Comparison of ENCODE assay signal across 10 mouse cellular contexts in genomic region chr6:55338077-55338476, GRCm38 (mm10). TPM values are rescaled to one million over a fixed set of nuclear protein-coding genes. Genes with fewer than 3 reads are reported as not detected.
A peak's percentile ranks its signal among the peaks of the same experiment; 100 is the strongest.
DNase-seq lines count a peak whose midpoint lies in the region; ATAC-seq and TF ChIP-seq lines count a peak whose summit lies in the region.
"Had no signal": no experiment of that assay in that cellular context is flagged by ENCODE, and none has a peak within 500 bp of the region (broad histone marks: within the 10 kb centered on the region; RNA-seq: fewer than 3 reads in every experiment).

No protein-coding gene starts in this region.

- no peak for DNase-seq in heart, adult 18-20 months
- peak; percentile 52 to 68 for DNase-seq in spleen, postnatal 10 days (ENCODE audit: low spot score in 2 of 2)
- DNase-seq in spleen, adult 12 weeks (ENCODE audit: low spot score) = no peak
- DNase-seq in limb, embryonic 14.5 days (ENCODE audit: low spot score) = no peak
- DNase-seq in midbrain, embryonic 14.5 days = no peak
- DNase-seq: B cell, adult 2 months had no signal

- H3K4me3 ChIP-seq in heart, embryonic 12.5 days = peak overlapping the region; percentile 20
- H3K4me3 ChIP-seq in limb, embryonic 14.5 days (replicated peaks; ENCODE audit: low read length) = peak overlapping the region; percentile 26
- no peak overlapping the region for H3K4me3 ChIP-seq in midbrain, embryonic 14.5 days (replicated peaks; ENCODE audit: low read depth, low read length)
- H3K4me3 ChIP-seq in hindbrain, embryonic 12.5 days = no peak overlapping the region

- no peaks in the 10 kb centered on the region for H3K9me3 ChIP-seq in heart, embryonic 12.5 days (replicated peaks)
- no peaks in the 10 kb centered on the region for H3K9me3 ChIP-seq in limb, embryonic 14.5 days (ENCODE audit: control insufficient read depth, low read length)
- no peaks in the 10 kb centered on the region for H3K9me3 ChIP-seq in midbrain, embryonic 14.5 days (ENCODE audit: control insufficient read depth, low read length)
- H3K9me3 ChIP-seq in hindbrain, embryonic 12.5 days (replicated peaks) = no peaks in the 10 kb centered on the region

- H3K4me2 ChIP-seq in heart, embryonic 12.5 days = peak overlapping the region; percentile 47
- peak overlapping the region; percentile 41 for H3K4me2 ChIP-seq in limb, embryonic 14.5 days (replicated peaks; ENCODE audit: low read depth, low read length, severe bottlenecking)
- H3K4me2 ChIP-seq in midbrain, embryonic 14.5 days (ENCODE audit: low read length) = no peak overlapping the region
- H3K4me2 ChIP-seq in hindbrain, embryonic 12.5 days (replicated peaks) = no peak overlapping the region

- no peak for ATAC-seq in heart, embryonic 12.5 days (ENCODE audit: insufficient number of reproducible peaks, low FRiP score)
- no peak for ATAC-seq in limb, embryonic 14.5 days (ENCODE audit: low FRiP score, low read depth)
- ATAC-seq in midbrain, embryonic 14.5 days (ENCODE audit: low FRiP score, low TSS enrichment) = no peak
- ATAC-seq in hindbrain, embryonic 12.5 days (ENCODE audit: low FRiP score) = no peak
- ATAC-seq in granulocyte monocyte progenitor cell, adult 5-6 weeks (replicated peaks; ENCODE audit: poor library complexity, severe bottlenecking) = no peak

- WGBS in heart, embryonic 12.5 days = 32% methylated on average over 6 of the region's 6 CpGs
- WGBS in limb, embryonic 14.5 days = 36% methylated on average over 6 of the region's 6 CpGs
- WGBS in midbrain, embryonic 14.5 days = 58% methylated on average over 6 of the region's 6 CpGs
- 54% methylated on average over 6 of the region's 6 CpGs for WGBS in hindbrain, embryonic 12.5 days

- H3K27me3 ChIP-seq in heart, embryonic 12.5 days (replicated peaks) = peaks cover 19% of the 10 kb centered on the region; the same call in 1 of the 2 replicates
- no peaks in the 10 kb centered on the region for H3K27me3 ChIP-seq in limb, embryonic 14.5 days (ENCODE audit: control insufficient read depth, insufficient read depth, low read length)
- no peaks in the 10 kb centered on the region for H3K27me3 ChIP-seq in midbrain, embryonic 14.5 days (ENCODE audit: control insufficient read depth, insufficient read depth, low read length)
- H3K27me3 ChIP-seq in hindbrain, embryonic 12.5 days = no peaks in the 10 kb centered on the region

- no peaks in the 10 kb centered on the region for H3K36me3 ChIP-seq in heart, embryonic 12.5 days
- no peaks in the 10 kb centered on the region for H3K36me3 ChIP-seq in limb, embryonic 14.5 days (ENCODE audit: control insufficient read depth, insufficient read depth, low read length)
- no peaks in the 10 kb centered on the region for H3K36me3 ChIP-seq in midbrain, embryonic 14.5 days (ENCODE audit: control insufficient read depth, insufficient read depth, low read length)
- H3K36me3 ChIP-seq in hindbrain, embryonic 12.5 days = no peaks in the 10 kb centered on the region

- no peak for TF ChIP-seq POLR2A in limb, embryonic 14.5 days (IDR thresholded peaks at IDR 0.05; ENCODE audit: borderline replicate concordance, extremely low read depth, insufficient read depth, insufficient read length)

- H3K9ac ChIP-seq in heart, embryonic 12.5 days = no peak overlapping the region
- peak overlapping the region; percentile 16; the same call in 1 of the 2 replicates for H3K9ac ChIP-seq in limb, embryonic 14.5 days (ENCODE audit: low read depth, low read length, severe bottlenecking)
- no peak overlapping the region for H3K9ac ChIP-seq in midbrain, embryonic 14.5 days (replicated peaks; ENCODE audit: low read length)
- H3K9ac ChIP-seq in hindbrain, embryonic 12.5 days = no peak overlapping the region

- no peak overlapping the region for H3K27ac ChIP-seq in heart, embryonic 12.5 days (ENCODE audit: poor library complexity, severe bottlenecking)
- no peak overlapping the region for H3K27ac ChIP-seq in limb, embryonic 14.5 days (replicated peaks; ENCODE audit: low read depth, low read length)
- H3K27ac ChIP-seq in midbrain, embryonic 14.5 days (replicated peaks; ENCODE audit: low read depth, low read length) = no peak overlapping the region
- no peak overlapping the region for H3K27ac ChIP-seq in hindbrain, embryonic 12.5 days

- peaks cover 61% of the 10 kb centered on the region for H3K4me1 ChIP-seq in heart, embryonic 12.5 days (replicated peaks)
- peaks cover 55% of the 10 kb centered on the region for H3K4me1 ChIP-seq in limb, embryonic 14.5 days (ENCODE audit: control insufficient read depth, insufficient read depth, low read length)
- 0 out of 2 replicates have a peak, but pooled peaks cover 4% of the 10 kb centered on the region for H3K4me1 ChIP-seq in midbrain, embryonic 14.5 days (ENCODE audit: control insufficient read depth, insufficient read depth, low read length)
- H3K4me1 ChIP-seq in hindbrain, embryonic 12.5 days = peaks cover 11% of the 10 kb centered on the region

RNA-seq across cellular contexts. Expression of gene Aqp1, which starts 1.8 kb away (rescaled TPM):
- polyA plus RNA-seq in heart, embryonic 12.5 days (2016; fragmentation: Nextera tagmentation; extraction: Ambion mirVana) = 23.0 and 23.5 TPM in 2 replicates
- total RNA-seq in heart, adult 18-20 months (2021) = 100 to 1,000 TPM; 402 to 412 TPM
- polyA plus RNA-seq in limb, embryonic 14.5 days (2012; rRNA removed) = 87.1 and 111 TPM in 2 replicates
- 15.3 and 17.8 TPM in 2 replicates for polyA plus RNA-seq in limb, embryonic 14.5 days (2014; fragmentation: Nextera tagmentation; extraction: Ambion mirVana)
- polyA plus RNA-seq in midbrain, embryonic 14.5 days (2014; fragmentation: Nextera tagmentation; extraction: Ambion mirVana) = 0.22 and 1.3 TPM in 2 replicates
- 11.9 and 12.7 TPM in 2 replicates for polyA plus RNA-seq in hindbrain, embryonic 12.5 days (2016; fragmentation: Nextera tagmentation; extraction: Ambion mirVana)
- 0.45 and 1.1 TPM in 2 replicates for total RNA-seq in granulocyte monocyte progenitor cell, adult 5-6 weeks (2014; fragmentation: Nextera tagmentation)
- total RNA-seq in granulocyte monocyte progenitor cell, adult 5-6 weeks (2017) = 1.8 and 3.4 TPM in 2 replicates

RNA-seq across cellular contexts. Expression of gene Ghrhr, which starts 38.0 kb away (rescaled TPM):
- not detected in 2 replicates for polyA plus RNA-seq in heart, embryonic 12.5 days (2016; fragmentation: Nextera tagmentation; extraction: Ambion mirVana)
- not detected for total RNA-seq in heart, adult 18-20 months (2021)
- polyA plus RNA-seq in limb, embryonic 14.5 days (2012; rRNA removed) = not detected in 2 replicates
- polyA plus RNA-seq in limb, embryonic 14.5 days (2014; fragmentation: Nextera tagmentation; extraction: Ambion mirVana) = not detected in 2 replicates
- not detected in 2 replicates for polyA plus RNA-seq in midbrain, embryonic 14.5 days (2014; fragmentation: Nextera tagmentation; extraction: Ambion mirVana)
- polyA plus RNA-seq in hindbrain, embryonic 12.5 days (2016; fragmentation: Nextera tagmentation; extraction: Ambion mirVana) = not detected in 2 replicates
- total RNA-seq in granulocyte monocyte progenitor cell, adult 5-6 weeks (2014; fragmentation: Nextera tagmentation) = not detected in 2 replicates
- not detected in 2 replicates for total RNA-seq in granulocyte monocyte progenitor cell, adult 5-6 weeks (2017)
- total RNA-seq: left cerebral cortex, postnatal 14 days had no signal

Comparison
In these comparisons a context has a peak if more than half of its experiments do, and no peak if none do; other contexts are left out.
1. DNase-seq: peak in spleen, postnatal 10 days (2 of 2); none in heart, adult 18-20 months (0 of 2), spleen, adult 12 weeks (single experiment), limb, embryonic 14.5 days (single experiment) and midbrain, embryonic 14.5 days (single experiment).
2. H3K4me2 ChIP-seq: peak in heart, embryonic 12.5 days (single experiment) and limb, embryonic 14.5 days (single experiment); none in midbrain, embryonic 14.5 days (single experiment) and hindbrain, embryonic 12.5 days (single experiment).
3. H3K4me3 ChIP-seq: peak in heart, embryonic 12.5 days (single experiment) and limb, embryonic 14.5 days (single experiment); none in midbrain, embryonic 14.5 days (single experiment) and hindbrain, embryonic 12.5 days (single experiment).